Mouse (Mus musculus): Measurements from ENCODE around the gene Bnipl.

- TF ChIP-seq POLR2A (IDR thresholded peaks at IDR 0.05; ENCODE audit: extremely low read depth, insufficient read depth, low read length) (no peak), CTCF (IDR thresholded peaks at IDR 0.05; ENCODE audit: extremely low read depth, insufficient read depth, low read length) (no peak)
These were observed 26.2 kb upstream of the Bnipl start for GRCm38 (mm10) chr3:95277149-95277551.
